Mouse (Mus musculus) heart, postnatal 0 days (tissue): ENCODE data around the gene Gabrb1. TPM values are rescaled to one million over a fixed set of nuclear protein-coding genes. Genes with fewer than 3 reads are reported as not detected.

Experiments used
- ATAC-seq: fragments of 200-750 bp; cut with Nextera tagmentation; 2 replicates; pipeline ENCODE4 v1.8.0; 2017; ENCODE audit warnings: low read depth, moderate number of reproducible peaks, moderate library complexity; ENCODE audit not compliant: insufficient read depth
- DNase-seq: peaks from one replicate; pipeline ENCODE4 v3.0.0-alpha.2; 2016; ENCODE audit warnings: low spot score
- H3K27ac ChIP-seq: fragments of 300-500 bp; sonication (generic); 2 replicates; pipeline ENCODE4 v1.5.1; 2014; ENCODE audit warnings: low read depth, mild to moderate bottlenecking
- H3K27me3 ChIP-seq: fragments of 300-500 bp; sonication (generic); 2 replicates; pipeline ENCODE4 v1.6.1; 2014; ENCODE audit warnings: low read length, mixed read lengths; ENCODE audit not compliant: control insufficient read depth, insufficient read depth
- H3K36me3 ChIP-seq: fragments of 300-500 bp; sonication (generic); replicated peaks from 2 replicates; pipeline ENCODE4 v1.6.1; 2014; ENCODE audit warnings: low read length, mixed read lengths; ENCODE audit not compliant: control insufficient read depth, insufficient read depth
- H3K4me1 ChIP-seq: fragments of 300-500 bp; sonication (generic); 2 replicates; pipeline ENCODE4 v1.6.1; 2014; ENCODE audit warnings: antibody characterized with exemption; ENCODE audit not compliant: control insufficient read depth, insufficient read depth
- H3K4me2 ChIP-seq: fragments of 300-500 bp; sonication (generic); 2 replicates; pipeline ENCODE4 v1.6.1; 2014; ENCODE audit warnings: low read depth, mild to moderate bottlenecking, low read length, moderate library complexity
- H3K4me3 ChIP-seq: fragments of 300-500 bp; sonication (generic); 2 replicates; pipeline ENCODE4 v1.5.1; 2014; ENCODE audit warnings: low read depth, low read length
- H3K9ac ChIP-seq: fragments of 300-500 bp; sonication (generic); replicated peaks from 2 replicates; pipeline ENCODE4 v1.6.1; 2014; ENCODE audit warnings: low read depth, low read length, mixed read lengths
- H3K9me3 ChIP-seq: fragments of 300-500 bp; sonication (generic); replicated peaks from 2 replicates; pipeline ENCODE4 v1.6.1; 2016; ENCODE audit warnings: low read length; ENCODE audit not compliant: control insufficient read depth
- CTCF ChIP-seq: IDR thresholded peaks from 2 replicates; pipeline ENCODE4 v1.5.1; 2016; ENCODE audit warnings: antibody characterized with exemption, control low read depth, low read depth
- EP300 ChIP-seq: IDR thresholded peaks from 2 replicates; pipeline ENCODE4 v1.6.1; 2016; ENCODE audit warnings: antibody characterized with exemption, low read depth
- WGBS: fragments of 180-500 bp; shearing (Covaris S2); extraction: QIAGEN DNeasy Blood & Tissue Kit; methylation state at CpG from one replicate; pipeline ENCODE4 v1.1.7; 2014; 5-methylcytosine and 5-hydroxymethylcytosine counted together
- polyA plus RNA-seq: library from polyadenylated mRNA; unstranded; fragments of >200 nt; fragmentation: Nextera tagmentation; extraction: Ambion mirVana; gene quantifications from 2 replicates; pipeline ENCODE4 v1.2.1, GENCODE M21; 2015
- total RNA-seq: library from RNA; depleted of rRNA; stranded (reverse); fragments of >200 nt; gene quantifications from 2 replicates; pipeline ENCODE4 v1.2.3, GENCODE M21; 2014; ENCODE audit warnings: low replicate concordance

The Gabrb1 gene
- total and polyA plus RNA-seq, 2 experiments from 2014 or later, result 0.15 TPM; not detected in 1

- Histone ChIP-seq H3K36me3 (0 out of 2 replicates have a peak, but pooled peaks cover 12% of the 10 kb centered on the region), H3K9ac (peak within 1 kb of the TSS; percentile 69), H3K27ac (peak within 1 kb of the TSS; percentile 78), H3K4me3 (peak within 1 kb of the TSS; percentile 70), H3K27me3 (no peaks in the 10 kb centered on the region), H3K9me3 (no peaks in the 10 kb centered on the region), H3K4me1 (peaks cover 18% of the 10 kb centered on the region; the same call in 1 of the 2 replicates), H3K4me2 (peak within 1 kb of the TSS; percentile 70)
- ATAC-seq (peak; percentile 94), DNase-seq (peak; percentile 96)
- 0% methylated on average over 38 of the region's 38 CpGs for WGBS
- TF ChIP-seq CTCF (no peak), EP300 (0 out of 2 replicates have a peak, but pooled peaks have one; percentile 49)
Measured at GRCm38 (mm10) chr5:72167594-72168284, 509.8 kb downstream of the Gabrb1 start, which contains the start of gene Commd8. TSS of gene Commd8 (minus strand) at chr5:72168189.

- ATAC-seq (peak; percentile 15; the same call in 1 of the 2 replicates), DNase-seq (no peak)
- peak overlapping the region; percentile 70 for H3K4me3 ChIP-seq
- no peak for TF ChIP-seq CTCF
- TF ChIP-seq EP300, result no peak
- peaks cover 18% of the 10 kb centered on the region; the same call in 1 of the 2 replicates for H3K4me1 ChIP-seq
- H3K36me3 ChIP-seq, result 0 out of 2 replicates have a peak, but pooled peaks cover 7% of the 10 kb centered on the region
- peak overlapping the region; percentile 70 for H3K4me2 ChIP-seq
- H3K27ac ChIP-seq, result peak overlapping the region; percentile 22; the same call in 1 of the 2 replicates
- no peaks in the 10 kb centered on the region for H3K9me3 ChIP-seq
- 3% methylated on average over 2 of the region's 4 CpGs for WGBS
- H3K27me3 ChIP-seq, result no peaks in the 10 kb centered on the region
- no peak overlapping the region; the same call in 1 of the 2 replicates for H3K9ac ChIP-seq
Measured at GRCm38 (mm10) chr5:72168285-72168621, 510.3 kb downstream of the Gabrb1 start.

- H3K27me3 ChIP-seq, result no peaks in the 10 kb centered on the region
- TF ChIP-seq EP300 (no peak), CTCF (no peak)
- no peak overlapping the region for H3K4me3 ChIP-seq
- no peak overlapping the region for H3K9ac ChIP-seq
- no peak overlapping the region for H3K27ac ChIP-seq
- 50% methylated on average over 6 of the region's 6 CpGs for WGBS
- ATAC-seq (no peak), DNase-seq (no peak)
- no peaks in the 10 kb centered on the region for H3K36me3 ChIP-seq
- peaks cover 13% of the 10 kb centered on the region; the same call in 1 of the 2 replicates for H3K4me1 ChIP-seq
- no peaks in the 10 kb centered on the region for H3K9me3 ChIP-seq
- H3K4me2 ChIP-seq, result no peak overlapping the region
Measured at GRCm38 (mm10) chr5:72170067-72170466, 512.2 kb downstream of the Gabrb1 start.

- H3K4me3 ChIP-seq, result no peak overlapping the region
- no peak overlapping the region for H3K4me2 ChIP-seq
- no peak for ATAC-seq
- no peaks in the 10 kb centered on the region for H3K27me3 ChIP-seq
- no peaks in the 10 kb centered on the region for H3K4me1 ChIP-seq
- no peaks in the 10 kb centered on the region for H3K9me3 ChIP-seq
- DNase-seq, result peak; percentile 60
- no peak overlapping the region for H3K27ac ChIP-seq
- 33% methylated on average over 3 of the region's 3 CpGs for whole genome bisulfite sequencing
- H3K9ac ChIP-seq, result no peak overlapping the region
- H3K36me3 ChIP-seq, result no peaks in the 10 kb centered on the region
- no peak for TF ChIP-seq EP300
- TF ChIP-seq CTCF, result peak; percentile 67
Measured at GRCm38 (mm10) chr5:72172675-72173074, 514.8 kb downstream of the Gabrb1 start.

- ATAC-seq (no peak), DNase-seq (no peak)
- H3K9ac ChIP-seq, result no peak overlapping the region
- WGBS, result 15% methylated on average over 1 of the region's 1 CpGs
- H3K9me3 ChIP-seq, result no peaks in the 10 kb centered on the region
- no peaks in the 10 kb centered on the region for H3K36me3 ChIP-seq
- no peak overlapping the region for H3K27ac ChIP-seq
- TF ChIP-seq CTCF (no peak), EP300 (no peak)
- no peak overlapping the region for H3K4me3 ChIP-seq
- no peak overlapping the region for H3K4me2 ChIP-seq
- no peaks in the 10 kb centered on the region for H3K4me1 ChIP-seq
- no peaks in the 10 kb centered on the region for H3K27me3 ChIP-seq
Measured at GRCm38 (mm10) chr5:72173521-72173920, 515.6 kb downstream of the Gabrb1 start.
